Mouse (Mus musculus) midbrain, postnatal 0 days (tissue): ENCODE results near the gene Ddx19a. TPM values are rescaled to one million over a fixed set of nuclear protein-coding genes. Genes with fewer than 3 reads are reported as not detected.

Source experiments
- ATAC-seq: fragments of 200-750 bp; cut with Nextera tagmentation; 2 replicates; pipeline ENCODE4 v1.8.0; 2017; ENCODE audit warnings: moderate number of reproducible peaks, mild to moderate bottlenecking, moderate TSS enrichment, moderate library complexity; ENCODE audit not compliant: low FRiP score
- DNase-seq: peaks from one replicate; pipeline ENCODE4 v3.0.0-alpha.2; 2015; ENCODE audit warnings: low spot score
- H3K27ac ChIP-seq: fragments of 300-500 bp; sonication (generic); 2 replicates; pipeline ENCODE4 v1.5.1; 2014; ENCODE audit warnings: low read depth, mild to moderate bottlenecking, low read length, mixed read lengths
- H3K27me3 ChIP-seq: fragments of 300-500 bp; sonication (generic); 2 replicates; pipeline ENCODE4 v1.6.1; 2014; ENCODE audit warnings: low read length, control low read depth, mixed read lengths; ENCODE audit not compliant: insufficient read depth
- H3K36me3 ChIP-seq: fragments of 300-500 bp; sonication (generic); 2 replicates; pipeline ENCODE4 v1.6.1; 2014; ENCODE audit warnings: low read length, control low read depth, mixed read lengths; ENCODE audit not compliant: insufficient read depth
- H3K4me1 ChIP-seq: fragments of 300-500 bp; sonication (generic); 2 replicates; pipeline ENCODE4 v1.6.1; 2014; ENCODE audit warnings: mild to moderate bottlenecking, control low read depth, antibody characterized with exemption, low read length, mixed read lengths; ENCODE audit not compliant: insufficient read depth
- H3K4me2 ChIP-seq: fragments of 300-500 bp; sonication (generic); 2 replicates; pipeline ENCODE4 v1.6.1; 2014; ENCODE audit warnings: low read depth, mild to moderate bottlenecking, low read length, mixed read lengths; ENCODE audit not compliant: poor library complexity, severe bottlenecking
- H3K4me3 ChIP-seq: fragments of 300-500 bp; sonication (generic); 2 replicates; pipeline ENCODE4 v1.5.1; 2014; ENCODE audit warnings: low read depth, mild to moderate bottlenecking, low read length, moderate library complexity
- H3K9ac ChIP-seq: fragments of 300-500 bp; sonication (generic); replicated peaks from 2 replicates; pipeline ENCODE4 v1.6.1; 2014; ENCODE audit warnings: mild to moderate bottlenecking, low read length, moderate library complexity, mixed read lengths; ENCODE audit not compliant: poor library complexity, severe bottlenecking
- H3K9me3 ChIP-seq: fragments of 300-500 bp; sonication (generic); 2 replicates; pipeline ENCODE4 v1.6.1; 2016; ENCODE audit warnings: low read length, control low read depth
- CTCF ChIP-seq: IDR thresholded peaks from 2 replicates; pipeline ENCODE4 v1.5.1; 2016; ENCODE audit warnings: antibody characterized with exemption, mild to moderate bottlenecking
- WGBS: fragments of 180-500 bp; shearing (Covaris S2); extraction: QIAGEN DNeasy Blood & Tissue Kit; methylation state at CpG from one replicate; pipeline ENCODE4 v1.1.7; 2014; 5-methylcytosine and 5-hydroxymethylcytosine counted together
- polyA plus RNA-seq: library from polyadenylated mRNA; unstranded; fragments of >200 nt; fragmentation: Nextera tagmentation; extraction: Ambion mirVana; gene quantifications from 2 replicates; pipeline ENCODE4 v1.2.1, GENCODE M21; 2015
- total RNA-seq: library from RNA; depleted of rRNA; stranded (reverse); fragments of >200 nt; gene quantifications from 2 replicates; pipeline ENCODE4 v1.2.3, GENCODE M21; 2014

The Ddx19a gene
- total and polyA plus RNA-seq, 2 experiments from 2014 or later: 13.4 to 31.6 TPM

GRCm38 (mm10) chr8:110969910-110970770 is 27.5 kb downstream of the Ddx19a start:
- H3K9ac ChIP-seq: peak overlapping the region; percentile 59
- no peaks in the 10 kb centered on the region for H3K27me3 ChIP-seq
- peak overlapping the region; percentile 62 for H3K27ac ChIP-seq
- H3K36me3 ChIP-seq: peaks cover 16% of the 10 kb centered on the region
- WGBS: 6% methylated on average over 45 of the region's 45 CpGs
- peaks cover 5% of the 10 kb centered on the region; the same call in 1 of the 2 replicates for H3K4me1 ChIP-seq
- no peaks in the 10 kb centered on the region for H3K9me3 ChIP-seq
- H3K4me3 ChIP-seq: peak overlapping the region; percentile 34
- TF ChIP-seq CTCF: no peak
- peak overlapping the region; percentile 79 for H3K4me2 ChIP-seq
- DNase-seq (peak; percentile 97), ATAC-seq (peak; percentile 97)

- Histone ChIP-seq H3K36me3 (peaks cover 17% of the 10 kb centered on the region), H3K27me3 (no peaks in the 10 kb centered on the region), H3K27ac (no peak overlapping the region), H3K9me3 (no peaks in the 10 kb centered on the region), H3K4me1 (peaks cover 5% of the 10 kb centered on the region; the same call in 1 of the 2 replicates), H3K9ac (no peak overlapping the region), H3K4me2 (no peak overlapping the region), H3K4me3 (no peak overlapping the region)
- DNase-seq (no peak), ATAC-seq (no peak)
- TF ChIP-seq CTCF: no peak
- WGBS: 76% methylated on average over 9 of the region's 9 CpGs
These were observed 30.3 kb downstream of the Ddx19a start for GRCm38 (mm10) chr8:110967326-110967725.

GRCm38 (mm10) chr8:110966586-110966985 is 31.0 kb downstream of the Ddx19a start:
- peaks cover 22% of the 10 kb centered on the region for H3K36me3 ChIP-seq
- no peak overlapping the region for H3K27ac ChIP-seq
- no peak overlapping the region for H3K9ac ChIP-seq
- no peak overlapping the region for H3K4me3 ChIP-seq
- ATAC-seq: no peak
- peaks cover 5% of the 10 kb centered on the region; the same call in 1 of the 2 replicates for H3K4me1 ChIP-seq
- no peaks in the 10 kb centered on the region for H3K27me3 ChIP-seq
- no peaks in the 10 kb centered on the region for H3K9me3 ChIP-seq
- WGBS: 90% methylated on average over 8 of the region's 8 CpGs
- DNase-seq: no peak
- TF ChIP-seq CTCF: no peak
- no peak overlapping the region for H3K4me2 ChIP-seq

- Histone ChIP-seq H3K27ac (no peak overlapping the region), H3K4me2 (no peak overlapping the region), H3K9ac (no peak overlapping the region), H3K4me1 (peaks cover 2% of the 10 kb centered on the region; the same call in 1 of the 2 replicates), H3K27me3 (no peaks in the 10 kb centered on the region), H3K9me3 (no peaks in the 10 kb centered on the region), H3K36me3 (peaks cover 22% of the 10 kb centered on the region), H3K4me3 (no peak overlapping the region)
- 57% methylated on average over 7 of the region's 7 CpGs for WGBS
- DNase-seq: peak; percentile 76
- no peak for ATAC-seq
- 0 out of 2 replicates have a peak, but pooled peaks have one; percentile 6 for TF ChIP-seq CTCF
These were observed 32.0 kb downstream of the Ddx19a start for GRCm38 (mm10) chr8:110965594-110965993.

- H3K36me3 ChIP-seq: peaks cover 29% of the 10 kb centered on the region
- 59% methylated on average over 7 of the region's 7 CpGs for WGBS
- DNase-seq (no peak), ATAC-seq (no peak)
- 0 out of 2 replicates have a peak overlapping the region, but pooled peaks have one; percentile 24 for H3K9ac ChIP-seq
- no peak overlapping the region for H3K4me2 ChIP-seq
- H3K4me3 ChIP-seq: no peak overlapping the region
- H3K9me3 ChIP-seq: no peaks in the 10 kb centered on the region
- peak overlapping the region; percentile 27; the same call in 1 of the 2 replicates for H3K27ac ChIP-seq
- no peaks in the 10 kb centered on the region for H3K27me3 ChIP-seq
- H3K4me1 ChIP-seq: no peaks in the 10 kb centered on the region
- TF ChIP-seq CTCF: no peak
These were observed 32.9 kb downstream of the Ddx19a start for GRCm38 (mm10) chr8:110964666-110965065.

GRCm38 (mm10) chr8:110963051-110963450 is 34.5 kb downstream of the Ddx19a start:
- no peaks in the 10 kb centered on the region for H3K9me3 ChIP-seq
- no peak for TF ChIP-seq CTCF
- no peak overlapping the region for H3K4me2 ChIP-seq
- H3K4me1 ChIP-seq: no peaks in the 10 kb centered on the region
- no peak overlapping the region for H3K9ac ChIP-seq
- DNase-seq (no peak), ATAC-seq (no peak)
- H3K4me3 ChIP-seq: no peak overlapping the region
- 88% methylated on average over 2 of the region's 2 CpGs for WGBS
- no peak overlapping the region for H3K27ac ChIP-seq
- H3K36me3 ChIP-seq: peaks cover 32% of the 10 kb centered on the region
- no peaks in the 10 kb centered on the region for H3K27me3 ChIP-seq
